Mouse (Mus musculus) gastrocnemius, adult 2 months (tissue): Measurements from ENCODE around the gene Spns2. TPM values are rescaled to one million over a fixed set of nuclear protein-coding genes. Genes with fewer than 3 reads are reported as not detected.

Source experiments
- DNase-seq: peaks from one replicate; pipeline ENCODE4 v3.0.0; 2022
- H3K27ac ChIP-seq: fragments of 200-600 bp; 2 replicates; pipeline ENCODE4 v1.8.1; 2022; ENCODE audit warnings: mild to moderate bottlenecking
- H3K4me3 ChIP-seq: fragments of 200-600 bp; 2 replicates; pipeline ENCODE4 v1.8.1; 2022; ENCODE audit warnings: mild to moderate bottlenecking, moderate library complexity
- CTCF ChIP-seq: fragments of 200-600 bp; IDR thresholded peaks from 2 replicates; pipeline ENCODE4 v1.8.1; 2022; ENCODE audit warnings: antibody characterized with exemption, mild to moderate bottlenecking, moderate library complexity
- intact Hi-C: fragments of 180-260 bp; cut with DNase I; formaldehyde crosslinking; loops from one replicate; pipeline ENCODE4 v1.15.1; 2025
- total RNA-seq, 2 experiments: library from RNA; stranded (reverse); gene quantifications; 2 replicates each; pipeline ENCODE4 v1.2.3; 2021

Spns2 gene
- total RNA-seq, 2 experiments from 2014 or later = 15.7 to 65.1 TPM

DNA sequence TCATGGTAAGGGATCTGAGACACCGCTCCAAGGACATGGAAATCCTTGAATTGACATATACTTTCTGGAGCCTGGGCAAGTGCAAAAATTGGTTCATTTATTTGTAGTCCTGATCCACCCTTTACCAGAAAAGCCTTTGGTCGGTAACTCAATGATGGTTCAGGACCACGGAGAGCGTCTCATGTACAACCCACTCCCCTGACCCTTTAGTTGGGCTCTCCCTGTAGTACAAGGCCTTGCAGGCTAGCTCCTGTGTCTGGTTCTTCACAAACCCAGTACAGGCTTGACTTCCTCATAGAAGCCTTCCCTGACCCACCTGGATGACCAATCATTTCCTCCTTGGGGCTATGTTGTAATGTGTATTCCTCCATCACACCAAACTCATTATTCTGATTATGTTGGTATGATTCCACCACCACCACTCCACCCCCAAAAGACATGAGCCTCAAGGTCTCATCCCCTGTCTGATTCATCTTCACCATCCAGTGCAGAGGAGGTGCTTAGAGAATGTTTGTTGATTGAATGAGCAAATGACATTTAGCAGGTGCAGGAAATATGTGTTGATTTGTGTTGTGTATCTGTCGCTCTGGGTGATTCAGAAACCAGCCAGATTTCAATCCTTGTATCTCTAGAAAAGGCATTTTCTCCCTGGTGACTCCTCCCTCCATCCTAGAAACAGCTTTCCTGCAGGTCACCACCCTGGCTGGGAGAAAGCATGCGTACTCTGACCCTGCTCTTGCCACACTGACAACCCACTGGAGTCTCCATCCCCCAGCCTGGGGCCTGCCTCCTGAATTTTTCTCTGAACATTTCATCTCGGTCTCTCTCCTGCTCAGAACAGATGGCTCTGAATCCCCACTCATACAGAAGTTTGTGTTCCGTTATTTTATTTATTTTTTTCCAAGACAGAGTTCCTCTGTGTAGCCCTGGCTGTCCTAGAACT lies 4.6 kb upstream of the Spns2 start:
- intact Hi-C loops = loop anchor here (5.0 kb wide), 1 partner anchor 38 kb away; no protein-coding TSS in a partner anchor
- no peak for TF ChIP-seq CTCF

DNA sequence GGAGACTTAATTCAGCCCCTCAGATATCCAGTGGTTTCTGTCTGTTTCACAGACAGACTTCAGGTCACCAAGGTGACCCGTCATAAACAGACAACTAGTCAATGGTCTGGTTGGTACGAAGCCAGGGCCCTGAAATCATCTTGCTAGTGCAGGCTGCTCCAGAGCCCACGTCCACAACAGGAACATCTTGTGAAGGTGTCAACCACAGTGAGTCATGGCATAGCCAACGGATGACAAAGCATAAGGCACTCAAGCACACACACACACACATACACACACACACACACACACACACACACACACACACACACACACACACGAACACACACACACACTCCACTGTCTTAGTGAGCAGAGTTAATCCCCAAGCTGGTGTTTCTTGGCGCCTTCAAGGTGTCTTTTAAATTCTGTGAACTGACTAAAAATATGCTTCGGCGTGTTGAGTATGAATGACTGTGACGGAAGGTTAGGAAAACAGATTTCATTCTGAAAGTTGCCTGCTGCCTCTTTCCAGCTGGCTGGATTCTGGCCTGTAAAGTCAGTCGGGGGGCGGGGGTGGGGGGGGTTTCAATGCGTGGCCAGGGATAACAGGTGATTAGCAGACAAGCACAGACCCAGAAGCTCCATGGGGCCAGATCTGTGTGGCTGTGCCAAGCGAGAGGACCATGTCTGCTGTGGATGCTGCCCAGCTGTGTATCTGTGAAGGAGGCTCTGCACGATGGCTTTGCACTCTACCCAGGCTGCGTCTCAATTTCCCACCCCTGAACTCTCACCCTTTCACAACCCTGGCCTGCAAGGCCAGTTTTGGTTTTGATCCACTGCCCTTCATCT lies 1.6 kb upstream of the Spns2 start:
- no peak for DNase-seq
- Histone ChIP-seq H3K27ac (no peak overlapping the region), H3K4me3 (no peak overlapping the region)
- no peak for TF ChIP-seq CTCF
- intact Hi-C loops = loop anchor here (2.0 to 5.0 kb wide), 2 partner anchors 41 to 71 kb away; no protein-coding TSS in a partner anchor

More for the DNA sequence above, 4.6 kb upstream of the Spns2 start:
- H3K4me3 ChIP-seq = no peak overlapping the region
- no peak for DNase-seq
- H3K27ac ChIP-seq = no peak overlapping the region

- peak overlapping the region; percentile 86 for H3K4me3 ChIP-seq
- no peak for TF ChIP-seq CTCF
- intact Hi-C loops = loop anchor here (5.0 kb wide), 1 partner anchor 47 kb away; the partner anchor contains the start of gene Mybbp1a
- peak overlapping the region; percentile 88 for H3K27ac ChIP-seq
- DNase-seq = peak; percentile 49
These were observed 307 bp downstream of the Spns2 start for GRCm38 (mm10) chr11:72489397-72489796.

- Histone ChIP-seq H3K4me3 (peak overlapping the region; percentile 86), H3K27ac (peak overlapping the region; percentile 88)
- DNase-seq = peak; percentile 70
- intact Hi-C loops = loop anchor here (5.0 kb wide), 1 partner anchor 47 kb away; the partner anchor contains the start of gene Mybbp1a
- no peak for TF ChIP-seq CTCF
These were observed 892 bp downstream of the Spns2 start for GRCm38 (mm10) chr11:72488753-72489271.

- Histone ChIP-seq H3K4me3 (peak overlapping the region; percentile 86), H3K27ac (peak overlapping the region; percentile 88)
- TF ChIP-seq CTCF = no peak
- DNase-seq = peak; percentile 54
- intact Hi-C loops = loop anchor here (5.0 kb wide), 1 partner anchor 45 kb away; the partner anchor contains the start of gene Mybbp1a
These were observed 2.0 kb downstream of the Spns2 start for GRCm38 (mm10) chr11:72487739-72488138.

DNA sequence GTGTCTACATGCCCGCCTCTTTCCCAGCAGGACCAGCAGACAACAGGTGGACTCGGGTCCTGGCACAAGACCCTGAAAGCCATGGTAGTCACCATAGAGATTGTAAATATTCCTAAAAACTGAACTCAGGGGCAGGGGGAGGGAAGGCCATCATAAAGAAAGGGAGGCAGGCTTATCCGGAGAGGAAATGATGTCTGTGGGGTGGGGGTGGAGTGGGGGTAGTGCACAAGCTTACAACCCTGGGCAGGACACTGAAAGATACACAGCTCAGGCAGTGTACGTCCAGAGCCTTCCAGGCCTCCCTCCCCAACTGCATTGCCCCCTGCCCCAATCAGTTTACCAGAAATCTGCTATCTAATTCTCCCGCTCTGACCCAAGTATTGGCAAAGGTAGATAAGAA lies 2.5 kb downstream of the Spns2 start:
- H3K4me3 ChIP-seq = peak overlapping the region; percentile 86
- intact Hi-C loops = loop anchor here (5.0 kb wide), 1 partner anchor 45 kb away; the partner anchor contains the start of gene Mybbp1a
- no peak for TF ChIP-seq CTCF
- no peak for DNase-seq
- H3K27ac ChIP-seq = peak overlapping the region; percentile 88

DNA sequence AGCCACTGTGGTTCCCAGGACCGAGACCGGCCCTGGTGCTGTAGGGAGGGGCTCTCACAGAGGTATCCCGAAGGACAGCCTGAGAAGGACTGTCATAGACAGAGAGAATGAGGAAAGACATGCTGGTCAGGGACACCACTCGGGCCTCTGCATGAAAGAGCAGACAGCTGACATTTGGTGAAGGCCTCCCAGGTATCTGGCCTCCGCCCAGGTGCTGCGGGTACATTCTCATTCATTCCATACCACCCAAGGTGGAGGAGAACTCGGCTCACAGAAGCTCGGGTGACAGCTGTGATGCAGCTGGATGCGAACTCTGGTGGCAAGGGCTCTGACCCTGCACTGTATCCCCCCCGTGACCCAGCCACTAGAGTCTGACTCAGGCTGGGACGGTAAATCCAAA lies 3.7 kb downstream of the Spns2 start:
- no peak for DNase-seq
- intact Hi-C loops = loop anchor here (5.0 kb wide), 1 partner anchor 44 kb away; the partner anchor contains the start of gene Mybbp1a
- no peak for TF ChIP-seq CTCF
- no peak overlapping the region for H3K4me3 ChIP-seq
- H3K27ac ChIP-seq = peak overlapping the region; percentile 41; the same call in 1 of the 2 replicates

- Histone ChIP-seq H3K4me3 (no peak overlapping the region), H3K27ac (peak overlapping the region; percentile 41)
- intact Hi-C loops = loop anchor here (5.0 kb wide), 1 partner anchor 43 kb away; the partner anchor contains the start of gene Mybbp1a
- no peak for DNase-seq
- TF ChIP-seq CTCF = no peak
These were observed 4.5 kb downstream of the Spns2 start for GRCm38 (mm10) chr11:72485157-72485556.

GRCm38 (mm10) chr11:72484549-72484948 lies 5.2 kb downstream of the Spns2 start:
- DNase-seq = no peak
- intact Hi-C loops = no loop called here
- H3K27ac ChIP-seq = peak overlapping the region; percentile 41
- H3K4me3 ChIP-seq = no peak overlapping the region; the same call in 1 of the 2 replicates
- TF ChIP-seq CTCF = no peak

GRCm38 (mm10) chr11:72481952-72482351 lies 7.8 kb downstream of the Spns2 start:
- no peak overlapping the region for H3K4me3 ChIP-seq
- intact Hi-C loops = no loop called here

GRCm38 (mm10) chr11:72481313-72481712 lies 8.4 kb downstream of the Spns2 start:
- intact Hi-C loops = no loop called here
- peak; percentile 61 for DNase-seq
- Histone ChIP-seq H3K27ac (peak overlapping the region; percentile 70), H3K4me3 (peak overlapping the region; percentile 17)
- no peak for TF ChIP-seq CTCF

More at GRCm38 (mm10) chr11:72481952-72482351, 7.8 kb downstream of the Spns2 start:
- peak overlapping the region; percentile 70 for H3K27ac ChIP-seq
- DNase-seq = no peak
- no peak for TF ChIP-seq CTCF

- no peak for TF ChIP-seq CTCF
- Histone ChIP-seq H3K27ac (peak overlapping the region; percentile 38), H3K4me3 (no peak overlapping the region)
- no peak for DNase-seq
- intact Hi-C loops = no loop called here
These were observed 10.2 kb downstream of the Spns2 start for GRCm38 (mm10) chr11:72479499-72479898.
